Mouse (Mus musculus) CH12.LX (cell line): ENCODE data around the gene Pepd.

Experiments
- BHLHE40 ChIP-seq: IDR thresholded peaks from 2 replicates; pipeline ENCODE4 v1.6.1; 2011; ENCODE audit warnings: mild to moderate bottlenecking, low read depth, low read length, improper control_type of control experiment
- CHD2 ChIP-seq: IDR thresholded peaks from 2 replicates; pipeline ENCODE4 v1.6.1; 2011; ENCODE audit warnings: low read length, improper control_type of control experiment
- CTCF ChIP-seq, 2 experiments: IDR thresholded peaks in 1 of 2; conservative IDR thresholded peaks in 1 of 2; 2 replicates each; pipeline ENCODE4 v1.5.1; 2011 to 2012; ENCODE audit warnings: low read depth in 2 of 2, low read length in 2 of 2, improper control_type of control experiment in 1 of 2, inconsistent platforms in 1 of 2, mild to moderate bottlenecking in 1 of 2, moderate library complexity in 1 of 2
- E2F4 ChIP-seq: IDR thresholded peaks from 2 replicates; pipeline ENCODE4 v1.6.1; 2011; ENCODE audit warnings: low read depth, low read length, improper control_type of control experiment; ENCODE audit not compliant: insufficient replicate concordance
- EP300 ChIP-seq: IDR thresholded peaks from 2 replicates; pipeline ENCODE4 v1.6.1; 2011; ENCODE audit warnings: low read length, improper control_type of control experiment
- HCFC1 ChIP-seq: IDR thresholded peaks from 2 replicates; pipeline ENCODE4 v1.6.1; 2012; ENCODE audit warnings: low read depth, mild to moderate bottlenecking, inconsistent platforms, low read length, improper control_type of control experiment
- MAX ChIP-seq: IDR thresholded peaks from 2 replicates; pipeline ENCODE4 v1.6.1; 2011; ENCODE audit warnings: low read length, improper control_type of control experiment
- NELFE ChIP-seq: IDR thresholded peaks from 2 replicates; pipeline ENCODE4 v1.6.1; 2011; ENCODE audit warnings: low read depth, low read length, improper control_type of control experiment
- POLR2A ChIP-seq: IDR thresholded peaks from 2 replicates; pipeline ENCODE4 v1.6.1; 2011; ENCODE audit warnings: low read depth, mild to moderate bottlenecking, improper control_type of control experiment, low read length
- ZC3H11A ChIP-seq: IDR thresholded peaks from 2 replicates; pipeline ENCODE4 v1.6.1; 2012; ENCODE audit warnings: low read depth, mild to moderate bottlenecking, inconsistent platforms, low read length, improper control_type of control experiment
- ZKSCAN1 ChIP-seq: IDR thresholded peaks from 2 replicates; pipeline ENCODE4 v1.6.1; 2012; ENCODE audit warnings: low read depth, inconsistent platforms, low read length, improper control_type of control experiment, borderline replicate concordance
- ZMIZ1 ChIP-seq: IDR thresholded peaks from 2 replicates; pipeline ENCODE4 v1.6.1; 2012; ENCODE audit warnings: low read depth, mild to moderate bottlenecking, inconsistent platforms, low read length, improper control_type of control experiment

- TF ChIP-seq MAX: no peak
- no peak for TF ChIP-seq BHLHE40
- no peak for TF ChIP-seq ZKSCAN1
- no peak for TF ChIP-seq EP300
- TF ChIP-seq HCFC1: no peak
- TF ChIP-seq ZMIZ1: no peak
- TF ChIP-seq CTCF (conservative IDR thresholded peaks at IDR 0.05 in 1 of 2, IDR thresholded peaks at IDR 0.05 in 1 of 2; ENCODE audit: low read depth in 2 of 2, low read length in 2 of 2): no peak
- no peak for TF ChIP-seq E2F4
- TF ChIP-seq ZC3H11A: no peak
- TF ChIP-seq POLR2A: no peak
- TF ChIP-seq NELFE: no peak
- TF ChIP-seq CHD2: no peak
Observed at GRCm38 (mm10) chr7:34946269-34946925, 34.2 kb downstream of the Pepd start.
